In the genomic region with DNA sequence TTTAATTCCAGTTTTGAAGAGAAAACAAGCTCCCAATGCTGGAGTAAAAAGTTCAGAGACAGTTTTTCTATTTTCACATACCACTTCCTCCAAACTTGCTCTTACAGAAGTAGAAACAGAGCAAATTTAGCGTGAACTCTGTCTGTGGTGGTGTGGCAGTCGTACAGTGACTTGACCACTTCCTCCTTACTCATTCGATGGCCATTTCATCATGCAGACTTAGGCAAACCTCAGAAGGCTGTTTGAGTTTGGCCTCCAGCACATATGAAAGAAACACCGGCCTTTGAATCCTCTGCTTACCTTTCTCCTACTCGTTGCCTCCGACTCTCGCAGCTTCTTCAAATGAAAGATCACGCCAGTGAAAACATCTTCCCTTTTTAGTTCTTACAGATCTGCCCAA, we compare ENCODE assay signal across 14 mouse cellular contexts.
A peak's percentile ranks its signal among the peaks of the same experiment; 100 is the strongest.
DNase-seq lines count a peak whose midpoint lies in the region; ATAC-seq lines count a peak whose summit lies in the region.
"Had no signal": no experiment of that assay in that cellular context is flagged by ENCODE, and none has a peak within 500 bp of the region (broad histone marks: within the 10 kb centered on the region; RNA-seq: fewer than 3 reads in every experiment).

No protein-coding gene starts in this region.

- peak; percentile 94 for ATAC-seq in common myeloid progenitor, adult 5-6 weeks (replicated peaks; ENCODE audit: low read depth, poor library complexity, severe bottlenecking)
- ATAC-seq in megakaryocyte progenitor cell, adult 5-6 weeks (replicated peaks; ENCODE audit: poor library complexity), result peak; percentile 86
- ATAC-seq in forebrain, embryonic 15.5 days (replicated peaks), result no peak
- ATAC-seq: midbrain, embryonic 16.5 days had no signal

- H3K4me2 ChIP-seq in forebrain, embryonic 15.5 days (replicated peaks), result no peak overlapping the region
- H3K4me2 ChIP-seq: stomach, embryonic 15.5 days had no signal

- no peaks in the 10 kb centered on the region for H3K9me3 ChIP-seq in forebrain, embryonic 15.5 days
- H3K9me3 ChIP-seq: stomach, embryonic 15.5 days had no signal

- peak; percentile 66 for DNase-seq in layer of hippocampus, adult 9-11 months
- DNase-seq in layer of hippocampus, postnatal 14 days (ENCODE audit: low spot score in 2 of 2), result no peak
- peak; percentile 49 for DNase-seq in A20 (ENCODE audit: low read depth, low spot score)
- DNase-seq in gastrocnemius, postnatal 25 days, result no peak
- DNase-seq in gastrocnemius, postnatal 10 days, result no peak
- DNase-seq: adrenal gland, postnatal 10 days; kidney, adult 18-20 months; right cerebral cortex, postnatal 25 days had no signal

- H3K27me3 ChIP-seq in forebrain, embryonic 15.5 days, result no peaks in the 10 kb centered on the region
- H3K27me3 ChIP-seq: stomach, embryonic 15.5 days had no signal

- H3K9ac ChIP-seq in forebrain, embryonic 15.5 days (replicated peaks), result no peak overlapping the region
- H3K9ac ChIP-seq: stomach, embryonic 15.5 days had no signal

- no peaks in the 10 kb centered on the region for H3K4me1 ChIP-seq in forebrain, embryonic 15.5 days
- H3K4me1 ChIP-seq: stomach, embryonic 15.5 days had no signal

- H3K27ac ChIP-seq in forebrain, embryonic 15.5 days (replicated peaks), result no peak overlapping the region
- H3K27ac ChIP-seq: heart, adult 2 months; stomach, embryonic 15.5 days had no signal

- no peaks in the 10 kb centered on the region for H3K36me3 ChIP-seq in forebrain, embryonic 15.5 days
- H3K36me3 ChIP-seq: stomach, embryonic 15.5 days had no signal

- WGBS in forebrain, embryonic 15.5 days, result 90% methylated on average over 8 of the region's 8 CpGs

- no peak overlapping the region for H3K4me3 ChIP-seq in forebrain, embryonic 15.5 days
- H3K4me3 ChIP-seq: heart, adult 2 months; stomach, embryonic 15.5 days had no signal

Comparison
In these comparisons a context has a peak if more than half of its experiments do, and no peak if none do; other contexts are left out.
1. DNase-seq: peak in layer of hippocampus, adult 9-11 months (single experiment) and A20 (single experiment); none in layer of hippocampus, postnatal 14 days (0 of 2), gastrocnemius, postnatal 25 days (single experiment) and gastrocnemius, postnatal 10 days (single experiment).